Mouse (Mus musculus): ENCODE results near the gene Megf9. TPM values are rescaled to one million over a fixed set of nuclear protein-coding genes. Genes with fewer than 3 reads are reported as not detected.
A peak's percentile ranks its signal among the peaks of the same experiment; 100 is the strongest.

Gene Megf9
- polyA plus RNA-seq, 1 experiment from 2014 or later, result 3.4 TPM

DNA sequence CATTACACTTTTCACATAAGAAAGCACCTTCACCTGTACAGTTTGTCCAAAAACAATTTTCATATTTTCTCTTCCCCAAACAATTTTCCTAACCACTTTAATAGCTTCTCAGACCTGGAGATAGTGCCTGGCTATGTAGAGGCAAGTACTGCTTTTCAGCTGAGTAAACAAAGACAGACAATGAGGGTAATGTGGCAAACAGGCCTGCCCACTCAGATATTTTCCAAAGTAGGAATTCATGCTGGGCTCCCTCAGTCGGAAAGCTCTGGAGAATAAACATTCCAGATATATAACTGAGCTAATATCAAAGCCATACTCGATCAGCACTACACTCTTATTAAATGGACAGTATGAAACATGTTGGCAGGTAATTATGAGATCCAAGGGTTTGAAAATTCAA is 25.2 kb downstream of the Megf9 start:
- Histone ChIP-seq H3K27ac (ENCODE audit: low read length) (no peak overlapping the region), H3K9ac (ENCODE audit: low read depth, low read length) (no peak overlapping the region), H3K4me3 (ENCODE audit: low read length) (no peak overlapping the region), H3K36me3 (ENCODE audit: control insufficient read depth, insufficient read depth, low read length) (no peaks in the 10 kb centered on the region), H3K9me3 (ENCODE audit: control insufficient read depth, low read length) (no peaks in the 10 kb centered on the region), H3K27me3 (replicated peaks; ENCODE audit: control insufficient read depth, insufficient read depth, low read length) (no peaks in the 10 kb centered on the region), H3K4me2 (ENCODE audit: low read depth, low read length) (no peak overlapping the region), H3K4me1 (ENCODE audit: control insufficient read depth, insufficient read depth, low read length) (no peaks in the 10 kb centered on the region)
- 17% methylated on average over 2 of the region's 2 CpGs for WGBS
- ATAC-seq, result no peak

DNA sequence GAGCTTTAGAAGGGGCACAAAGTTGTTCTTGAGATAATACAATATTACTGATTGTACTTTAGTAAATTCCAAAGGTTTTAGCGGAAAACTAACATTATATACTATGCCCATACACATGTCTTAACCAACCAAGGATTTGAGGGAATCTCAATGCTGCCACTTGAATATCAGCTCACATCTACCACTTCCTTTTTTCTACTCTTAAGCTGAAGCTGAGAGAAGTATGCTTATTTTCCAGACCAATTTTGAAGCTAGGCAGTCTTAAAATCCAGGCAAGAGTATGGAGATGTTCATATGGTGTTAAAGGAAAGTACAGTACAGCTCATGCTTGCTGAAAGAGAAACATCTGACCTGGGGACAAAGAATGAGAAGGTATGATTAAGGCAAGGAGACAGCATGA is 26.6 kb downstream of the Megf9 start:
- H3K4me1 ChIP-seq (ENCODE audit: control insufficient read depth, insufficient read depth, low read length), result no peaks in the 10 kb centered on the region
- H3K4me2 ChIP-seq (ENCODE audit: low read depth, low read length), result no peak overlapping the region
- H3K27me3 ChIP-seq (replicated peaks; ENCODE audit: control insufficient read depth, insufficient read depth, low read length), result no peaks in the 10 kb centered on the region
- no peak for ATAC-seq
- 96% methylated on average over 1 of the region's 1 CpGs for WGBS
- no peak overlapping the region for H3K9ac ChIP-seq (ENCODE audit: low read depth, low read length)
- no peak overlapping the region for H3K27ac ChIP-seq (ENCODE audit: low read length)
- no peaks in the 10 kb centered on the region for H3K36me3 ChIP-seq (ENCODE audit: control insufficient read depth, insufficient read depth, low read length)
- no peaks in the 10 kb centered on the region for H3K9me3 ChIP-seq (ENCODE audit: control insufficient read depth, low read length)
- H3K4me3 ChIP-seq (ENCODE audit: low read length), result no peak overlapping the region

DNA sequence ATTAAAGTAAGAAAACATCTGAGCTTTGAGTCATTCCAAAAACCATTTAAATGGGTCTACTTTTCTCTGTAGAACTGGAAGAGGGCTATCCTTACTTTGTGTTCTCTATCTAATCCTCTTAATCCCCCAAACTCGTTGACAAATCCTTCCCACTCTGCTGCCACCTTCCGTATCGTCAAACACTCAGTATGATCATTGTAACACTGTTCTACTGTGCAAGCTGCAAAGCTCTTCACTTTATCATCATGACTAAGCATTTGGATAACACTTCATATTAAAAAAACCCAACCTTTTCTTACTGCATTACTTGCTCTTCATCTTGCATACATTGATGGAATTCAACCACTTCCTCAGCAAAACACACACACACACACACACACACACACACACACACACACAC is 28.8 kb downstream of the Megf9 start:
- no peaks in the 10 kb centered on the region for H3K27me3 ChIP-seq (replicated peaks; ENCODE audit: control insufficient read depth, insufficient read depth, low read length)
- WGBS, result 65% methylated on average over 3 of the region's 3 CpGs
- ATAC-seq, result no peak
- no peaks in the 10 kb centered on the region for H3K4me1 ChIP-seq (ENCODE audit: control insufficient read depth, insufficient read depth, low read length)
- no peak overlapping the region for H3K27ac ChIP-seq (ENCODE audit: low read length)
- no peaks in the 10 kb centered on the region for H3K36me3 ChIP-seq (ENCODE audit: control insufficient read depth, insufficient read depth, low read length)
- H3K4me3 ChIP-seq (ENCODE audit: low read length), result no peak overlapping the region
- no peak overlapping the region for H3K4me2 ChIP-seq (ENCODE audit: low read depth, low read length)
- no peak overlapping the region for H3K9ac ChIP-seq (ENCODE audit: low read depth, low read length)
- H3K9me3 ChIP-seq (ENCODE audit: control insufficient read depth, low read length), result no peaks in the 10 kb centered on the region

DNA sequence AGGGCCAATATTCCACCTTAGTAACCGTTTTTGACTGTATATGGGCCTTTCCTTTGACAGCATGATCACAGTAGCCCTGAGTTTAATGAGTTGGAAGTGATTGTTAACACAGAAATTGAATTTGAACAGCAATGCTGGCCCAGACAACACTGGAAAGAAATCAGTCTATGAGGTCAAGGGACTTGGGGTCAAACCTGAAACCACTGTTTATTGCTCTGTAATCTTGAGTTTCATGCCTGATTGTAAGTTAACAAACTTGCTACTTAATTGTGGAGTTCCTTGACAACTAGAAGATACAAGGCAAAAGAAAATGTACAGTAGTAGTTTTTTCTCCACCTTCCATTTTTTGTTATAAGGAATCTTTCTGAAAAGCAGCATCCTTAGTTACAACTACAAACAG is 31.0 kb downstream of the Megf9 start:
- Histone ChIP-seq H3K9me3 (ENCODE audit: control insufficient read depth, low read length) (no peaks in the 10 kb centered on the region), H3K27ac (ENCODE audit: low read length) (no peak overlapping the region), H3K9ac (ENCODE audit: low read depth, low read length) (no peak overlapping the region), H3K27me3 (replicated peaks; ENCODE audit: control insufficient read depth, insufficient read depth, low read length) (no peaks in the 10 kb centered on the region), H3K4me3 (ENCODE audit: low read length) (no peak overlapping the region), H3K36me3 (ENCODE audit: control insufficient read depth, insufficient read depth, low read length) (no peaks in the 10 kb centered on the region), H3K4me1 (ENCODE audit: control insufficient read depth, insufficient read depth, low read length) (no peaks in the 10 kb centered on the region), H3K4me2 (ENCODE audit: low read depth, low read length) (no peak overlapping the region)
- WGBS, result 45% methylated on average over 1 of the region's 1 CpGs
- no peak for ATAC-seq

DNA sequence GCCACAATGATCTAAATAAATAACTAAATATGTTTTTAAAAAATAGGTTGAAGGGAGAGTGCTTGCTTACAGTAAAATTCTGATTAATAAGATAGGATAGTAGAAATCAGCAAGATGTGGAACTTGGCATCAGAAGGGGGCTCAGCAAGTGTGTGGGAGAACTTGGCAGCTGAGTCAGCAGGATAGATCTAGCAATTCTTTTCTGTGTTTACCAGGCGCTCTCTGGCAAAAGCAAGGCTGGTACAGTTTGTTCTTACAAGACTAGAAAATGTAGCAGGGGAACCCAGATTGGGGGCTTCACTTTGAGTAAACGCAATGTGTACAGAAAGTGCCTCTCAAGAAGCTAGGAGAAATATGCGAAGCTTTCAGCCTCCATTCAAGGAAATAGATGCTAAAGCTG is 35.5 kb downstream of the Megf9 start:
- WGBS, result 76% methylated on average over 3 of the region's 3 CpGs
- 0 out of 2 replicates have a peak, but pooled peaks cover 2% of the 10 kb centered on the region for H3K4me1 ChIP-seq (ENCODE audit: control insufficient read depth, insufficient read depth, low read length)
- H3K27ac ChIP-seq (ENCODE audit: low read length), result no peak overlapping the region
- H3K9ac ChIP-seq (ENCODE audit: low read depth, low read length), result no peak overlapping the region
- H3K4me2 ChIP-seq (ENCODE audit: low read depth, low read length), result no peak overlapping the region
- H3K9me3 ChIP-seq (ENCODE audit: control insufficient read depth, low read length), result no peaks in the 10 kb centered on the region
- no peak overlapping the region for H3K4me3 ChIP-seq (ENCODE audit: low read length)
- no peaks in the 10 kb centered on the region for H3K36me3 ChIP-seq (ENCODE audit: control insufficient read depth, insufficient read depth, low read length)
- H3K27me3 ChIP-seq (replicated peaks; ENCODE audit: control insufficient read depth, insufficient read depth, low read length), result no peaks in the 10 kb centered on the region
- ATAC-seq, result no peak

DNA sequence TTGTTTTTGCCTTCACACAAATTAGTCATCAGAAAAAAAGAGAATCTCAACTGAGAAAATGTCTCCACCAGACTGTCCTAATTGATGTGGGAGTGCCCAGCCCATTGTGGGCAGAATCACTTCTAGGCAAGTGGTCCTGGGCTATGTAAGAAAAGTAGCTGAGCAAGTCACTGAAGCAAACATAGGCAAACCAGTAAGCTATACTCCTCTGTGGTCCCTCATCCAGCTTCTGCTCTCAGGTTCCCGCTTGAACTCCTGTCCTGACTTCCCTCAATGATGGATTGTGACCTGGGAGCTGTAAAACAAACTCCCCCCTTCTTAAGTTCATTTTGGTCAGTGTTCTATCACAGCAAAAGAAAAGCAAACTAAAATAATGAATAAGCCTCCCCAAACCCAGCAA is 37.8 kb downstream of the Megf9 start:
- no peak for ATAC-seq

DNA sequence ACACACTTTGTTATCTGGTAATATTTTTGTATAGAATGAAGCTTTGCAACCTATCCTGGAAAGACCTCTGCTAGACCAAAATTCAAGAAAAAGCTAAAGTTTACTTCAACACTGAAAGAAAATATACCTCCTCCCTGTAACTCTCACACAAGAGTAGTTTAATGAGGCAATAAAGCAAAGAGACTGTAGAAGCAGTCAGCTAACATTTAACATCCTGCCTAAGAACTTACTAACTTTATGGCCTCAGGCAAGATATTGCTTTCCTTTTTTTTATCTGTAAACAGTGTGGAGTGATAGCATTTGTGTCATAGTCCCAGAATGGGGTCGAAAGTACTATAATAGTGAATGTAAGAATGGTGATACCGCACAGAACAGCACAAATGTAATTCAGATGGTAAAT is 45.0 kb downstream of the Megf9 start:
- no peak overlapping the region for H3K4me2 ChIP-seq (ENCODE audit: low read depth, low read length)
- WGBS, result 68% methylated on average over 2 of the region's 2 CpGs
- no peaks in the 10 kb centered on the region for H3K9me3 ChIP-seq (ENCODE audit: control insufficient read depth, low read length)
- H3K36me3 ChIP-seq (ENCODE audit: control insufficient read depth, insufficient read depth, low read length), result no peaks in the 10 kb centered on the region
- no peaks in the 10 kb centered on the region for H3K27me3 ChIP-seq (replicated peaks; ENCODE audit: control insufficient read depth, insufficient read depth, low read length)
- ATAC-seq, result peak; percentile 96
- no peak overlapping the region for H3K4me3 ChIP-seq (ENCODE audit: low read length)
- H3K9ac ChIP-seq (ENCODE audit: low read depth, low read length), result no peak overlapping the region
- H3K27ac ChIP-seq (ENCODE audit: low read length), result no peak overlapping the region
- no peaks in the 10 kb centered on the region for H3K4me1 ChIP-seq (ENCODE audit: control insufficient read depth, insufficient read depth, low read length)

More for the DNA sequence above, 37.8 kb downstream of the Megf9 start:
- Histone ChIP-seq H3K36me3 (ENCODE audit: control insufficient read depth, insufficient read depth, low read length) (no peaks in the 10 kb centered on the region), H3K9me3 (ENCODE audit: control insufficient read depth, low read length) (no peaks in the 10 kb centered on the region), H3K4me1 (ENCODE audit: control insufficient read depth, insufficient read depth, low read length) (0 out of 2 replicates have a peak, but pooled peaks cover 2% of the 10 kb centered on the region), H3K4me2 (ENCODE audit: low read depth, low read length) (no peak overlapping the region), H3K4me3 (ENCODE audit: low read length) (no peak overlapping the region), H3K27ac (ENCODE audit: low read length) (no peak overlapping the region), H3K9ac (ENCODE audit: low read depth, low read length) (no peak overlapping the region), H3K27me3 (replicated peaks; ENCODE audit: control insufficient read depth, insufficient read depth, low read length) (no peaks in the 10 kb centered on the region)
- WGBS, result 59% methylated on average over 1 of the region's 1 CpGs

DNA sequence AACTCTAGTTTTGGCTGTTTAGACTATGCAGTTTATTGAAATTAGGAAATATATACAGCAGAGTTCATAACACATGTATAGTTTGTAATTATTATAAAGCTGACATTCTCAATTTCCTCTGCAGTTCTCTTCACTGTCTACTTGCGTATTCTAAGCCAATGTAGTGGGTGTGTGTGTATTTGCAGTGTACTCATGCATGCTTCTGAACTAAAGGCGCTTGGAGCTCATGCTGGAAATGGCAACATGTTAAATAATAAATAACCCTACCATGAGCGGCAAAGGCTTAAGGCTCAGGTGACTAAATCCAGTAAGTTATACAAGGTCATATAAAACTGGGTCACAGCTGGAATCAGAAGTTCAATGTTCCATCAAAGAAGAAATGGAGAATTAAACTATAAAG is 46.4 kb downstream of the Megf9 start:
- Histone ChIP-seq H3K9ac (ENCODE audit: low read depth, low read length) (no peak overlapping the region), H3K4me1 (ENCODE audit: control insufficient read depth, insufficient read depth, low read length) (no peaks in the 10 kb centered on the region), H3K4me2 (ENCODE audit: low read depth, low read length) (no peak overlapping the region), H3K27me3 (replicated peaks; ENCODE audit: control insufficient read depth, insufficient read depth, low read length) (no peaks in the 10 kb centered on the region), H3K36me3 (ENCODE audit: control insufficient read depth, insufficient read depth, low read length) (no peaks in the 10 kb centered on the region), H3K4me3 (ENCODE audit: low read length) (no peak overlapping the region), H3K27ac (ENCODE audit: low read length) (no peak overlapping the region), H3K9me3 (ENCODE audit: control insufficient read depth, low read length) (no peaks in the 10 kb centered on the region)
- ATAC-seq, result no peak
- WGBS, result 80% methylated on average over 3 of the region's 3 CpGs

DNA sequence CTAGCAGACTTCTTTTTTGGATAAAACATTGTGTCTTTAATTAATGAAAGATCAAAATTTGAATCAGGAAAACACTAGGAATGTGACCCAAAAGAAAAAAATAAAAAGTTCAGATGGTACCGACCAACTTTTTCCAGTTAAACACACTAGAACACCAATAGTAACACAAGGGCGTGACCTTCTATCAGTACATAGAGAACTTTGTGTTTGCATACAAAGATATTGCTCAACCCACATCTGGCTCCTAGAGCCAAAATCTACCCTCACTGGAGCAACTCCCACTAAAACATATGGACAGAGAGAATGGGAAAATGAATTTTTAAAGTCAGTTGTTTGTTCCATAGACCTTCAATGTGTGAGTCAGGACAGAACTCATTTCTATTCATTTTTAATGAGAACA is 50.7 kb downstream of the Megf9 start:
- no peak for ATAC-seq
- no peaks in the 10 kb centered on the region for H3K9me3 ChIP-seq (ENCODE audit: control insufficient read depth, low read length)
- no peaks in the 10 kb centered on the region for H3K4me1 ChIP-seq (ENCODE audit: control insufficient read depth, insufficient read depth, low read length)
- no peak overlapping the region for H3K9ac ChIP-seq (ENCODE audit: low read depth, low read length)
- H3K27ac ChIP-seq (ENCODE audit: low read length), result no peak overlapping the region
- H3K27me3 ChIP-seq (replicated peaks; ENCODE audit: control insufficient read depth, insufficient read depth, low read length), result no peaks in the 10 kb centered on the region
- H3K4me2 ChIP-seq (ENCODE audit: low read depth, low read length), result no peak overlapping the region
- no peaks in the 10 kb centered on the region for H3K36me3 ChIP-seq (ENCODE audit: control insufficient read depth, insufficient read depth, low read length)
- WGBS, result 75% methylated on average over 2 of the region's 2 CpGs
- no peak overlapping the region for H3K4me3 ChIP-seq (ENCODE audit: low read length)

DNA sequence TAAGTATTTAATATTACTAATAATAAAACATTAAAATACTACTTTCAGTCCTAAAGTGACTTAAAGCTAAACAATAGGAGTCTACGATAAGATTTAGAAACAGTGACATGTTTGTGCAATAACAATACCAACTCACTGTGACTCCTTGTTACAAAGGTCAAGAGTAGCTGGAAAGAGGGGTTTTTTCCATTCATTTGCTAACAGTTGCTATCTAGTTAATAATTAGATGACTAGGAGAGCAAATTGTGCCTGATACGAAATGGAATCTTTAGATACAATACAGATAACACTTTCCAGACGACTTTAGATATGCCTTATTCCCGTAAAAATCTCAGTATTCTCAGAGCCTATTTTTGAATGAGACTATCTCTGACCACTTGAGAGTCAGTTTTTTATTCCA is 52.9 kb downstream of the Megf9 start:
- Histone ChIP-seq H3K9me3 (ENCODE audit: control insufficient read depth, low read length) (no peaks in the 10 kb centered on the region), H3K4me2 (ENCODE audit: low read depth, low read length) (no peak overlapping the region), H3K27ac (ENCODE audit: low read length) (no peak overlapping the region), H3K4me1 (ENCODE audit: control insufficient read depth, insufficient read depth, low read length) (no peaks in the 10 kb centered on the region), H3K9ac (ENCODE audit: low read depth, low read length) (no peak overlapping the region), H3K36me3 (ENCODE audit: control insufficient read depth, insufficient read depth, low read length) (no peaks in the 10 kb centered on the region), H3K4me3 (ENCODE audit: low read length) (no peak overlapping the region), H3K27me3 (replicated peaks; ENCODE audit: control insufficient read depth, insufficient read depth, low read length) (no peaks in the 10 kb centered on the region)
- 52% methylated on average over 4 of the region's 4 CpGs for WGBS
- peak; percentile 82 for ATAC-seq
